In genomic region chr10:20492216-20492964, GRCm38 (mm10) we compare ENCODE assay signal across 11 mouse cellular contexts.
A peak's percentile ranks its signal among the peaks of the same experiment; 100 is the strongest.
DNase-seq lines count a peak whose midpoint lies in the region; ATAC-seq and TF ChIP-seq lines count a peak whose summit lies in the region.
"Had no signal": no experiment of that assay in that cellular context is flagged by ENCODE, and none has a peak within 500 bp of the region (broad histone marks: within the 10 kb centered on the region; RNA-seq: fewer than 3 reads in every experiment).

No protein-coding gene starts in this region.

- no peak overlapping the region for H3K4me2 ChIP-seq in liver, embryonic 12.5 days
- H3K4me2 ChIP-seq in midbrain, embryonic 13.5 days (replicated peaks) = no peak overlapping the region
- no peak overlapping the region for H3K4me2 ChIP-seq in intestine, embryonic 15.5 days (replicated peaks)

- TF ChIP-seq CTCF in liver, adult 2 months (IDR thresholded peaks at IDR 0.05; ENCODE audit: low read depth, low read length) = no peak

- no peaks in the 10 kb centered on the region for H3K79me2 ChIP-seq in liver, adult 2 months (ENCODE audit: control insufficient read depth, insufficient read depth, low read length)

- intact Hi-C loops in heart, postnatal 25 days (cut with DNase I) = loop anchor here (2.0 kb wide), 1 partner anchor 56 kb away; no protein-coding TSS in a partner anchor

- no peak for ATAC-seq in liver, embryonic 12.5 days
- no peak for ATAC-seq in midbrain, embryonic 13.5 days
- no peak for ATAC-seq in intestine, embryonic 15.5 days
- ATAC-seq: inflammation-experienced regulatory T-cells, adult 6 months had no signal

- H3K4me1 ChIP-seq in liver, adult 2 months (ENCODE audit: control insufficient read depth, insufficient read depth, low read length) = peaks cover 13% of the 10 kb centered on the region; the same call in 1 of the 2 replicates
- H3K4me1 ChIP-seq in liver, embryonic 12.5 days = no peaks in the 10 kb centered on the region
- H3K4me1 ChIP-seq in midbrain, embryonic 13.5 days (replicated peaks) = peaks cover 8% of the 10 kb centered on the region
- no peaks in the 10 kb centered on the region for H3K4me1 ChIP-seq in intestine, embryonic 15.5 days (replicated peaks)

- 72% methylated on average over 11 of the region's 11 CpGs for WGBS in liver, adult 2 months
- WGBS in liver, embryonic 12.5 days (ENCODE audit: insufficient replicate concordance) = 67% methylated on average over 11 of the region's 11 CpGs
- 70% methylated on average over 11 of the region's 11 CpGs for WGBS in midbrain, embryonic 13.5 days
- WGBS in intestine, embryonic 15.5 days = 78% methylated on average over 11 of the region's 11 CpGs

- no peak overlapping the region for H3K4me3 ChIP-seq in liver, adult 2 months (ENCODE audit: insufficient read depth, low read depth, low read length)
- H3K4me3 ChIP-seq in liver, embryonic 12.5 days = no peak overlapping the region
- H3K4me3 ChIP-seq in midbrain, embryonic 13.5 days (replicated peaks) = no peak overlapping the region
- H3K4me3 ChIP-seq in intestine, embryonic 15.5 days (replicated peaks) = no peak overlapping the region

- no peak for TF ChIP-seq POLR2A in liver, adult 2 months (IDR thresholded peaks at IDR 0.05; ENCODE audit: extremely low read depth, insufficient read depth, low read length)

- H3K27me3 ChIP-seq in liver, adult 2 months (ENCODE audit: control insufficient read depth, insufficient read depth, low read length) = no peaks in the 10 kb centered on the region
- no peaks in the 10 kb centered on the region for H3K27me3 ChIP-seq in liver, embryonic 12.5 days (replicated peaks)
- H3K27me3 ChIP-seq in midbrain, embryonic 13.5 days = no peaks in the 10 kb centered on the region
- no peaks in the 10 kb centered on the region for H3K27me3 ChIP-seq in intestine, embryonic 15.5 days (replicated peaks)

- H3K9me3 ChIP-seq in liver, embryonic 12.5 days (replicated peaks) = no peaks in the 10 kb centered on the region
- H3K9me3 ChIP-seq in midbrain, embryonic 13.5 days = no peaks in the 10 kb centered on the region
- no peaks in the 10 kb centered on the region for H3K9me3 ChIP-seq in intestine, embryonic 15.5 days

- H3K27ac ChIP-seq in liver, adult 2 months (replicated peaks; ENCODE audit: insufficient read depth, low read depth, low read length) = peak overlapping the region; percentile 49
- no peak overlapping the region for H3K27ac ChIP-seq in liver, embryonic 12.5 days
- H3K27ac ChIP-seq in midbrain, embryonic 13.5 days = 0 out of 2 replicates have a peak overlapping the region, but pooled peaks have one; percentile 16
- H3K27ac ChIP-seq in intestine, embryonic 15.5 days = no peak overlapping the region
- H3K27ac ChIP-seq: macrophage had no signal

- H3K9ac ChIP-seq in liver, adult 2 months (ENCODE audit: low read depth, low read length) = no peak overlapping the region
- H3K9ac ChIP-seq in liver, embryonic 12.5 days = no peak overlapping the region
- no peak overlapping the region for H3K9ac ChIP-seq in midbrain, embryonic 13.5 days (replicated peaks)
- no peak overlapping the region for H3K9ac ChIP-seq in intestine, embryonic 15.5 days

- no peaks in the 10 kb centered on the region for H3K36me3 ChIP-seq in liver, adult 2 months (ENCODE audit: control insufficient read depth, insufficient read depth, low read length)
- H3K36me3 ChIP-seq in liver, embryonic 12.5 days = no peaks in the 10 kb centered on the region
- H3K36me3 ChIP-seq in midbrain, embryonic 13.5 days = no peaks in the 10 kb centered on the region
- H3K36me3 ChIP-seq in intestine, embryonic 15.5 days = no peaks in the 10 kb centered on the region

- DNase-seq in heart, adult 18-20 months = peak; percentile 50 to 57
- DNase-seq in heart, postnatal 25 days (ENCODE audit: low spot score) = no peak
- no peak for DNase-seq in liver, adult 2 months (ENCODE audit: extremely low read depth, low read depth, low spot score)
- peak; percentile 42 for DNase-seq in heart, adult 8-10 months (ENCODE audit: low spot score)
- DNase-seq in thymus, postnatal 0 days (ENCODE audit: low spot score) = no peak
- DNase-seq: thymus, adult 2 months had no signal

Comparison
In these comparisons a context has a peak if more than half of its experiments do, and no peak if none do; other contexts are left out.
1. DNase-seq: peak in heart, adult 18-20 months (2 of 2) and heart, adult 8-10 months (single experiment); none in heart, postnatal 25 days (single experiment), liver, adult 2 months (single experiment) and thymus, postnatal 0 days (single experiment).
2. H3K27ac ChIP-seq: peak in liver, adult 2 months (single experiment) and midbrain, embryonic 13.5 days (single experiment); none in liver, embryonic 12.5 days (single experiment) and intestine, embryonic 15.5 days (single experiment).